Mouse (Mus musculus) bone marrow macrophage, adult 2 months (primary cell): ENCODE results near the gene Gatad2b. TPM values are rescaled to one million over a fixed set of nuclear protein-coding genes. Genes with fewer than 3 reads are reported as not detected.
"Not testable (repeated sequence)": the region's sequence is repeated elsewhere in the genome, so short reads cannot be mapped to it uniquely, and the experiment has no call there.

ENCODE experiments used
- H3K27ac ChIP-seq: 2 replicates; pipeline ENCODE4 v1.5.1; 2012; ENCODE audit warnings: low read depth, low read length; ENCODE audit not compliant: insufficient read depth
- H3K4me1 ChIP-seq: 2 replicates; pipeline ENCODE4 v1.6.1; 2012; ENCODE audit warnings: low read length; ENCODE audit not compliant: control insufficient read depth, insufficient read depth
- H3K4me3 ChIP-seq: 2 replicates; pipeline ENCODE4 v1.5.1; 2012; ENCODE audit warnings: mild to moderate bottlenecking, low read length, moderate library complexity; ENCODE audit not compliant: insufficient read depth
- CTCF ChIP-seq: IDR thresholded peaks from 2 replicates; pipeline ENCODE4 v1.5.1; 2012; ENCODE audit warnings: low read depth, mild to moderate bottlenecking, low read length, moderate library complexity
- POLR2A ChIP-seq: IDR thresholded peaks from 2 replicates; pipeline ENCODE4 v1.6.1; 2012; ENCODE audit warnings: mild to moderate bottlenecking, low read depth, low read length, borderline replicate concordance
- polyA plus RNA-seq: library from polyadenylated mRNA; stranded (reverse); fragments of >200 nt; gene quantifications from 2 replicates; pipeline ENCODE4 v1.2.4, GENCODE M21; 2012; ENCODE audit not compliant: missing spikeins, insufficient read depth, insufficient read length

Gene Gatad2b
- polyA plus RNA-seq, 1 experiment = 48.2 TPM

DNA sequence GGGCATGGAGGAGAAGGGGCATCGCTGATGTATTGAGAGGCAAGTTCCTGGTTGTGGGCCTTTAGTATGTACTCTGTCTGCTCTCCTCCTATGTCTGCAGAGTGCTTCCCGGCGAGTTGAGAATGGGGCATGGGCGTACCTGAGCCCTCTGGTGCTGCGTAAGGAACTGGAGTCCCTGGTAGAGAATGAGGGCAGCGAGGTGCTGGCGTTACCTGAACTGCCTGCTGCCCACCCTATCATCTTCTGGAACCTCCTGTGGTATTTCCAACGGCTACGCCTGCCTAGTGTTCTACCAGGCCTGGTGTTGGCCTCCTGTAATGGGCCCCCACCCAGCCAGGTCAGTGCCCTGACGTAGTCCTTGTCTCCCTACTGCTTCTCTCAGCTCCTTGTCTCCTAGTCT lies 14.8 kb upstream of the Gatad2b start:
- Histone ChIP-seq H3K4me3 (no peak overlapping the region), H3K4me1 (no peaks in the 10 kb centered on the region), H3K27ac (no peak overlapping the region)
- TF ChIP-seq CTCF = no peak

- H3K27ac ChIP-seq = no peak overlapping the region
- no peaks in the 10 kb centered on the region for H3K4me1 ChIP-seq
- TF ChIP-seq CTCF = no peak
- TF ChIP-seq POLR2A = no peak
- no peak overlapping the region for H3K4me3 ChIP-seq
Measured at GRCm38 (mm10) chr3:90279216-90279615, 13.8 kb upstream of the Gatad2b start.

GRCm38 (mm10) chr3:90279743-90280142 lies 13.2 kb upstream of the Gatad2b start:
- Histone ChIP-seq H3K27ac (no peak overlapping the region), H3K4me1 (no peaks in the 10 kb centered on the region)
- TF ChIP-seq CTCF = no peak
- TF ChIP-seq POLR2A = no peak

GRCm38 (mm10) chr3:90280708-90281107 lies 12.3 kb upstream of the Gatad2b start:
- TF ChIP-seq CTCF (no peak), POLR2A (no peak)
- no peaks in the 10 kb centered on the region for H3K4me1 ChIP-seq
- H3K4me3 ChIP-seq = no peak overlapping the region
- H3K27ac ChIP-seq = no peak overlapping the region

More at GRCm38 (mm10) chr3:90279743-90280142, 13.2 kb upstream of the Gatad2b start:
- no peak overlapping the region for H3K4me3 ChIP-seq

- H3K4me3 ChIP-seq = no peak overlapping the region
- H3K27ac ChIP-seq = no peak overlapping the region
- TF ChIP-seq CTCF (peak; percentile 13; the same call in 1 of the 2 replicates), POLR2A (no peak)
- no peaks in the 10 kb centered on the region for H3K4me1 ChIP-seq
Measured at GRCm38 (mm10) chr3:90284150-90284549, 8.8 kb upstream of the Gatad2b start.

DNA sequence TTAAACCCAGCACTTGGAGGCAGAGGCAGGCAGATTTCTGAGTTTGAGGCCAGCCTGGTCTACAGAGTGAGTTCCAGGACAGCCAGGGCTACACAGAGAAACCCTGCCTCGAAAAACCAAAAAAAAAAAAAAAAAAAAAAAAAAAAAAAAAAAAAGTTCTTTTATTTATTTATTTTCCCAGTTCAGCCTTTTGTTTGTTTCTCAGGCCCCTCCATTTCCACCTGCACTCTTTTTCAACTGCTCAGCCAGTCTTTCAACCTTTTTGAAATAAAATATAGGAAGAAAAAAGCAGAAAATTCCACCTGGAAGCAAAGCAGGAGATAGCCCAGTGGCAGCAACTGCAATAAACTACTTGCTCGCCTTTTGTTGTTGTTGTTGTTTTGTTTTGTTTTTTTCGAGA lies 3.6 kb upstream of the Gatad2b start:
- H3K27ac ChIP-seq, H3K4me1 ChIP-seq, H3K4me3 ChIP-seq: not testable (repeated sequence)

DNA sequence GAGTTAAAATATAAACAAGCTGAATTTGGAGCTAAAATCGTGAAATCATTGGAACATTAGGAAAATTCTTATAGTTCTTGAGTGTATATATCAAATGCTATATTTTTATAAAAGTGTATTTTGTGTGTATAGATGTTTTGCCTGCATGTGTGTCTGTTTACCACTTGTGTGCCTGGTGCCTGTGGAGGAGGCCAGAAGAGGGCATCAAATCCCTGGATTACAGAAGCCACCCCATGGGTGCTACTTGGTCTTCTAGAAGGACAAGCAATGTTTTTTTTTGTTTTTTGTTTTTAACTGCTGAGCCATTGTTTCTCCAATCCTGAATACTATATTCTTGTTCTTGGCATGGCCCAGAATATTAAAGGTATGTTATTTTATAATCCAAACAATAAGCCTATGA lies 2.4 kb upstream of the Gatad2b start:
- no peak for TF ChIP-seq POLR2A
- TF ChIP-seq CTCF = no peak
- H3K4me3 ChIP-seq = no peak overlapping the region
- no peak overlapping the region for H3K27ac ChIP-seq
- H3K4me1 ChIP-seq = peaks cover 10% of the 10 kb centered on the region

- TF ChIP-seq POLR2A (no peak), CTCF (no peak)
- H3K27ac ChIP-seq = peak overlapping the region; percentile 21; the same call in 1 of the 2 replicates
- H3K4me1 ChIP-seq = peaks cover 16% of the 10 kb centered on the region
- peak overlapping the region; percentile 71; the same call in 1 of the 2 replicates for H3K4me3 ChIP-seq
Measured at GRCm38 (mm10) chr3:90291982-90292344, 1.0 kb upstream of the Gatad2b start.

DNA sequence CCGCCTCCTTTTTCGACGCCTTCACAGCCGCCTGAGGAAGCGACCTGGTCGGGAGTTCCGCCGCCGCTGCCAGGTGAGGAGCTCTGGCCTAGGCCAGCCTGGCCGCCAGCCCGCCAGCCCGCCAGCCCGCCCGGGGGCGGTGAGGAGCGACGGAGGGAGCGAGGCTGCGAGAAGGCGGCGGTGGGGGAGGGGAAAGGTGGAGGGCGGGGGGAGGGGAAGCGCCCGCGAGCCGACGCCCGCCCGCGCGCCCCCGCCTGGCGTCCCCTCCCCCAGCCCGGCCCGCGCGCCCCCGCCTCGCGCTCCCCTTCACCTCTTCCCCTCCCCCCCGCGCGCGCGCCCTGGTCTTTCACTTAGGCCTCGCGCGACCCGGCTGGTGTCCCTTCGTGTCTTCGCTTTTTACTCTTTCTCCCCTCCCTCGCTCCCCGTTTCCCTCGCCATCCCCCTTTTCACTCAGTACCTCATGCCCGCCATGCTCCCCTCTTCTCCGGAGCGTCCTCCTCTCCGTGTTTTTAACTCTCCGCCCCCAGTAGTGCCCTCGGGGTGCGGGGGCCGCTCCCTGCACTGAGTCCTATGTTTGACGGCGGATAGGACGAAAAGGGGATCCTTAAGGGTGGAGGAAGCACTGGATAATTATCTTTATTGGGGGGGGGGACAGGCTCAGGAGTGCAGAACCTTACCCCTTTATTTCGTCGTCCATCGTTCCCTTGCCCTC lies 530 bp downstream of the Gatad2b start:
- TF ChIP-seq CTCF (no peak), POLR2A (no peak)
- H3K4me3 ChIP-seq = peak overlapping the region; percentile 80
- peak overlapping the region; percentile 76 for H3K27ac ChIP-seq
- H3K4me1 ChIP-seq = peaks cover 26% of the 10 kb centered on the region

DNA sequence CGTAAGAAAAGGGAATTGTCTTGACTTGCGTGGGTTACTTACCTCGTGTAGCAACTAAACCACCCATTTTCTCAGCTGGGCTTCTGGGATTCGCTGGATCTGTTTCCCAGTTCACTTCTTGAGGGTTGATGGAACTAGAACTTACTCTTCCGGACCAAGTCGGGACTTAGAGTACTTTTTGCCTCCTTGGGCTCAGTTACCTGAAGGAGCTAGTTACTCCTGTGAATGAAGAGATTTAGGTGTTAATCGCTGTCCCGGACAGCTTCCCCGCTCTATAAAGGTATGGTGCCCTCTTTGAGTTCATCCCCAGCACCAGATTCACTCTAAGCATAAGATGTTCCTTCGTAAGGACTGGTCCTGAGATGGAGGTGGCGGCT lies 1.1 kb downstream of the Gatad2b start:
- peak overlapping the region; percentile 59 for H3K27ac ChIP-seq
- peak overlapping the region; percentile 80 for H3K4me3 ChIP-seq
- TF ChIP-seq CTCF (no peak), POLR2A (no peak)
- peaks cover 26% of the 10 kb centered on the region for H3K4me1 ChIP-seq

- Histone ChIP-seq H3K4me3 (no peak overlapping the region), H3K27ac (no peak overlapping the region), H3K4me1 (peaks cover 26% of the 10 kb centered on the region)
- TF ChIP-seq CTCF (no peak), POLR2A (no peak)
Measured at GRCm38 (mm10) chr3:90294651-90295050, 1.7 kb downstream of the Gatad2b start.
